Mouse (Mus musculus): ENCODE measurements around the gene Timm8a2.

Gene Timm8a2

DNA sequence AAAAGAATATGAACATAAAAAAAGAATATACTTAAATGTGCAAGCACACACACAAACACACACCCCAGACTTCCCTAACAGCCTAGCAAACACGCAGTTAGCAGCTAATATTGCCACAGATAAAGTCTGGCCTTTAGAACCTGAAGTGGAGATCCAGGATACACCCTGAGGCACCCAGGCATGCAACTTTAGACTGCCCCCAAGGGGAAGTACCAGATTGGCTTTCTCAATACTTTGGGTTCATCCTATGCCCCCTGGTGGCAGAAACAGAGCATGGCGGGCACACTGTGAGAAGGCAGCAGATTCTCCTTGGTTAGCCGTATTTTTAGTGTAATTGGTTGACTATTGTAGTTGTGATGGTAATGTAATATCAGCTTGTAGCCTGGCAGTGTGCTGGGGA, 26.2 kb downstream of the Timm8a2 start:
- in situ Hi-C loops (cut with MboI): loop anchor here (5.0 kb wide), 2 partner anchors 123 to 193 kb away; no protein-coding TSS in a partner anchor

DNA sequence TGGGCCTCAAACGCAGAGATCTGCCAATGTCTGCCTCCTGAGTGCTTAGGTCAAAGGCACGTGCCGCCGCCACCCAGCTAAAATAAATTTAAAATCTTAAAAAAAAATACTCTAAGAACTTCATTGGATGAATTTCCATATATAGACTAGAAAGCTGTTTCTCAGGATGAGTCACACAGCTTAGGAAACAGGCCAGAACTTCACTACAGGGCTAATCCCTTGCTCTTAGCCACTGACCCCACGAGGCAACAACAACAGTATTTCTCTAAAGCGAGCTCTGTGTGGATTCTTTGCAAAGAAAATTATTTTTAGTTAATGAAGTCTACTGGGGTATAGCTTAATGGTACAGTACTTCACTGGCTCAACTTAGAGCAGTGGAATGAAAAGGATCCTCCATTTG, 26.9 kb downstream of the Timm8a2 start:
- in situ Hi-C loops (cut with MboI): loop anchor here (5.0 kb wide), 2 partner anchors 124 to 194 kb away; no protein-coding TSS in a partner anchor

DNA sequence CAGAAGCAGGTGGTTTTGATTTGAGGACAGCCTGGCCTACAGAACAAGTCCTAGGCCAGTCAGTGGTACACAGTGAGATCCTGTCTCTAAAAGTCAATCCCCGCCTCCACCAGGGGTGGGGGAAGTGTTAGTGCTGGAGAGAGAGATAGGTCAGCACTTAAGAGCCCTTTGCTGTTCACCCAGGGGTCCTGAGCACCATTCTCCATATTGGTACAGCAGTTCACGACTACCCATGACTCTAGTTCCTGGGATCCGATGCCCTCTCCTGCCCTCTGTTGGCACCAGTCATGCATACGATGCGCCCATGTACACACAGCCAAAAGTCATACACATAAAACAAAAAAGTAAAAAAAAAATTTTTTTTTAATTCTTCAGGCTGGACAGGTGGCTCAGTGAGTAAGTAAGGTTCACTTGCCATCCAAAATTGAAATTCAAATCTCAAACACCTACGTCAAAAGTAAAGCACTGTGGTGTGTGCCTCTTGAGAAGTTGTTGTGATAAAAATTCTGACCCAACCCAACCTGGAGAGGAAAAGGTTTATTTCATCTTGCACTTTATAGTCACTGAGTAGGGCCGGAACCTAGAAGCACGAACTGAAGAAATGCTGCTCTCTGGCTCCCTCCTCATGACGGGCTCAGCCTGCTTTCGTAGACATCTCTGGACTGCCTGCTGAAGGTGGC, 28.1 kb downstream of the Timm8a2 start:
- in situ Hi-C loops (cut with MboI): loop anchor here (5.0 kb wide), 2 partner anchors 125 to 195 kb away; no protein-coding TSS in a partner anchor

- in situ Hi-C loops (cut with MboI): loop anchor here (5.0 kb wide), 2 partner anchors 126 to 196 kb away; no protein-coding TSS in a partner anchor
Observed at GRCm38 (mm10) chr14:122063599-122063998, 29.1 kb downstream of the Timm8a2 start.

- in situ Hi-C loops (cut with MboI): loop anchor here (5.0 kb wide), 2 partner anchors 127 to 197 kb away; no protein-coding TSS in a partner anchor
Observed at GRCm38 (mm10) chr14:122064519-122064918, 30.0 kb downstream of the Timm8a2 start.

- in situ Hi-C loops (cut with MboI): loop anchor here (5.0 kb wide), 1 partner anchor 41 kb away; the partner anchor contains the start of gene Tm9sf2
Observed at GRCm38 (mm10) chr14:122066243-122066642, 31.8 kb downstream of the Timm8a2 start.

- in situ Hi-C loops (cut with MboI): loop anchor here (5.0 kb wide), 1 partner anchor 39 kb away; the partner anchor contains the start of gene Tm9sf2
Observed at GRCm38 (mm10) chr14:122068036-122068435, 33.6 kb downstream of the Timm8a2 start.

- in situ Hi-C loops (cut with MboI): loop anchor here (5.0 kb wide), 1 partner anchor 38 kb away; the partner anchor contains the start of gene Tm9sf2
Observed at GRCm38 (mm10) chr14:122068801-122069695, 34.6 kb downstream of the Timm8a2 start.

DNA sequence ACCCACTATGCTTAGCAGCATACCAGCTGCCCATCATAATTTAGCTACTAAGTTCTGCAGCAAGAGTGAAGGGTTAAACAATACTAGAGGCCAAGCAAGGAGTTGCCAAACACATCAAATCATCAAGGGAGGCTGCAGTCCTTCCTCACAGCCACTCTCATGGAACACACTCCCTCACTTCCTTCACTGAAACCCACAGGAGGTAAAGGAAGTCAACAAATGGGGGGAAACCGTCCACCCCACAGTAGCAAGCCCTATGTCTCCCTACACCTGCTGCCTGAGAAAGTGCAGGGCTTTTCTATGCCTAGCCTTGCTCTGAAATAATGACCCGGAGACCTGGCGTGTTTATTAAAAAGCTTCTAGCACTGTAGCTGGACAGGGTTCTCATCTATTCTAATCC, 35.5 kb downstream of the Timm8a2 start:
- in situ Hi-C loops (cut with MboI): loop anchor here (5.0 kb wide), 1 partner anchor 37 kb away; the partner anchor contains the start of gene Tm9sf2

- in situ Hi-C loops (cut with MboI): no loop called here
Observed at GRCm38 (mm10) chr14:122073422-122073821, 38.9 kb downstream of the Timm8a2 start.

- in situ Hi-C loops (cut with MboI): no loop called here
Observed at GRCm38 (mm10) chr14:122074360-122074759, 39.9 kb downstream of the Timm8a2 start.

DNA sequence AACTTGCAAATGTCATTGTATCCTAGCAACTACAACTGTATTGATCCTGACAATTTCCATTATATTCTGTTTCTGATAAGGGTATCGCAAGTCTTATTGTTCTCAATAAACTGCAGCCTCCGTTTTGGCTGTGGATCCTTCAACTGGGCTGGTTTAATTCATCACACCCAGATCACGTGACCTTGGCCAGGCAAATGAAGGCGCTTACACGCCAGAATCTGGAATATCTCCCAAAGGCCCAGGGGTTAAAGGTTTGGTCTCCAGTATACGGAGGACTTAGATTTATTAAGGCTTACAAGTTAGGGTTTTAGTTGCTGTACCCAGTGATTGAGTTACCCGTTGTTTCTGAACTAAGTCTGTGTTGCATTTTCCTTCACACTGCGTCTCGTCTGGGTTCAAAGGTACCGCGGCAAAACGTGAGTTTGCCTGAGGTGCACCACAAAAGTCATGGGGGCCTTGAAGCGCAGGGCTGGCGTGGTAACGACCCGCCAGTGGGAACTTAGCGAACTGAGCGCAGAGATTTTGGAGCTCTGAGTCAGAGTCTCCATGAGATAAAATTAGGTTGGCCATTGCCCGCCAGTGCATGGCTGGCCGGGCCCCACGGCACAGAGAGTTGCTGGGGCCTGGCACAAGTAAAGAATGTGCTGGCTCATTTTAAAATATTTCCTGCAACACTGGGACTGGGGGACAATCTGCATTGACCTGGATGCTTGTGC, 41.2 kb downstream of the Timm8a2 start:
- in situ Hi-C loops (cut with MboI): no loop called here

DNA sequence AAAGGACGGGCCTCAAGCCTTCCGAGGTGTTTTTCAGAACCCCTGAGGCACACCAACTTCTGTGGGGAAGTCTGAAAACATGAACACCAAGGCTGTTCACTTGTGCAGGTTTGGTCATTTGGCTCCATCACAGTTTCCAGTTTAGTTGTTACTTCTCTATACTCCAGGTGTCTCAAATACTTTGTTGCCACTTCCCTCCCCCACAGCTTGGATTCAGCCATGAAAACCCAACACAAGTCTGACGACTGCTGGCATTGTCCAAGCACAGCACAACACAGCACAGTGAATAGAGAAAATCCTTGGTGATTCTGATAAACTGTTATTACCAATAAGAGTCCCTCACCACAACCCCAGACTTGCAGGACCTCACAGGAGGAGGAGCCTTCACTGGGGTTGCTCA, 42.5 kb downstream of the Timm8a2 start:
- in situ Hi-C loops (cut with MboI): no loop called here

- in situ Hi-C loops (cut with MboI): no loop called here
Observed at GRCm38 (mm10) chr14:122079428-122079827, 45.0 kb downstream of the Timm8a2 start.

GRCm38 (mm10) chr14:122079921-122080320, 45.4 kb downstream of the Timm8a2 start:
- in situ Hi-C loops (cut with MboI): no loop called here

GRCm38 (mm10) chr14:122081308-122081707, 46.8 kb downstream of the Timm8a2 start:
- in situ Hi-C loops (cut with MboI): no loop called here

GRCm38 (mm10) chr14:122083499-122083898, 49.0 kb downstream of the Timm8a2 start:
- in situ Hi-C loops (cut with MboI): no loop called here

DNA sequence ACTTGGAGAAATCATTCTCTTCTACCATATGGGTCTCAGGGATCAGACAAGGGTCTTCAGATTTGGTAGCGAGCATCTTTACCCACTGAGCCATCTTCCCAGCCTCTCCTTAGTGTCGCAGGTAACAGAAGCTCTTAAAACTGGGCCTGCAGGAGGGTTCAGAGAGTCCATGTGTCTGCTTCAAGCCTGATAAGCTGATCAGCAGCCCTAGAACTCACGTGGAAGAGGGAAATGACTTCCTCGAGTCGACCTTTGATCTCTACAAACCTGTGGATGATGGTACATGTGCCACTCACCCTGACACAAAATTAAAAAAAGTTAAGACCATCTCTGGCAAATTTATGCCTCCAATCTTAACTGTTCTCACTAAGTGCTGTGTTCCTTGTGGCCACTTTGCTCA, 53.5 kb downstream of the Timm8a2 start:
- in situ Hi-C loops (cut with MboI): no loop called here

Data from mature B cell (primary cell).